Mouse (Mus musculus): Measurements from ENCODE around the gene Ppil4.

The Ppil4 gene

GRCm38 (mm10) chr10:7821981-7822380 is 29.3 kb downstream of the Ppil4 start:
- in situ Hi-C loops (cut with MboI, MseI), result no loop called here

- in situ Hi-C loops (cut with MboI, MseI), result loop anchor here in 1 of 2 experiments (25.0 kb wide), 1 partner anchor 688 kb away; the partner anchor contains the start of gene Ust
Measured at GRCm38 (mm10) chr10:7824663-7825280, 32.1 kb downstream of the Ppil4 start.

GRCm38 (mm10) chr10:7825281-7825665 is 32.6 kb downstream of the Ppil4 start:
- in situ Hi-C loops (cut with MboI, MseI), result loop anchor here in 1 of 2 experiments (25.0 kb wide), 1 partner anchor 687 kb away; the partner anchor contains the start of gene Ust

- in situ Hi-C loops (cut with MboI, MseI), result loop anchor here in 1 of 2 experiments (25.0 kb wide), 1 partner anchor 686 kb away; the partner anchor contains the start of gene Ust
Measured at GRCm38 (mm10) chr10:7826106-7826505, 33.4 kb downstream of the Ppil4 start.

GRCm38 (mm10) chr10:7832171-7832676 is 39.5 kb downstream of the Ppil4 start, which contains the start of gene Zc3h12d:
TSS of gene Zc3h12d (plus strand) at chr10:7832470.
- in situ Hi-C loops (cut with MboI, MseI), result loop anchor here (5.0 to 25.0 kb wide), 2 partner anchors 680 to 685 kb away; partner anchors contain the start of gene Ust (in 2 of the 2)

- in situ Hi-C loops (cut with MboI, MseI), result loop anchor here (5.0 to 25.0 kb wide), 2 partner anchors 679 to 684 kb away; partner anchors contain the start of gene Ust (in 2 of the 2)
Measured at GRCm38 (mm10) chr10:7833377-7834165, 40.9 kb downstream of the Ppil4 start.

GRCm38 (mm10) chr10:7834671-7835225 is 42.1 kb downstream of the Ppil4 start:
- in situ Hi-C loops (cut with MboI, MseI), result loop anchor here (5.0 to 25.0 kb wide), 2 partner anchors 678 to 683 kb away; partner anchors contain the start of gene Ust (in 2 of the 2)

GRCm38 (mm10) chr10:7836902-7837301 is 44.2 kb downstream of the Ppil4 start:
- in situ Hi-C loops (cut with MboI, MseI), result loop anchor here in 1 of 2 experiments (25.0 kb wide), 1 partner anchor 675 kb away; the partner anchor contains the start of gene Ust

- in situ Hi-C loops (cut with MboI, MseI), result loop anchor here in 1 of 2 experiments (25.0 kb wide), 1 partner anchor 675 kb away; the partner anchor contains the start of gene Ust
Measured at GRCm38 (mm10) chr10:7837446-7837845, 44.8 kb downstream of the Ppil4 start.

- in situ Hi-C loops (cut with MboI, MseI), result loop anchor here in 1 of 2 experiments (25.0 kb wide), 1 partner anchor 674 kb away; the partner anchor contains the start of gene Ust
Measured at GRCm38 (mm10) chr10:7838036-7838435, 45.3 kb downstream of the Ppil4 start.

GRCm38 (mm10) chr10:7838874-7839421 is 46.3 kb downstream of the Ppil4 start:
- in situ Hi-C loops (cut with MboI, MseI), result loop anchor here in 1 of 2 experiments (25.0 kb wide), 1 partner anchor 673 kb away; the partner anchor contains the start of gene Ust

- in situ Hi-C loops (cut with MboI, MseI), result loop anchor here in 1 of 2 experiments (25.0 kb wide), 1 partner anchor 673 kb away; the partner anchor contains the start of gene Ust
Measured at GRCm38 (mm10) chr10:7839551-7840352, 47.1 kb downstream of the Ppil4 start.

GRCm38 (mm10) chr10:7840353-7840733 is 47.7 kb downstream of the Ppil4 start:
- in situ Hi-C loops (cut with MboI, MseI), result loop anchor here in 1 of 2 experiments (25.0 kb wide), 1 partner anchor 672 kb away; the partner anchor contains the start of gene Ust

- in situ Hi-C loops (cut with MboI, MseI), result loop anchor here in 1 of 2 experiments (25.0 kb wide), 1 partner anchor 672 kb away; the partner anchor contains the start of gene Ust
Measured at GRCm38 (mm10) chr10:7840785-7841184, 48.1 kb downstream of the Ppil4 start.

- in situ Hi-C loops (cut with MboI, MseI), result loop anchor here in 1 of 2 experiments (25.0 kb wide), 1 partner anchor 671 kb away; the partner anchor contains the start of gene Ust
Measured at GRCm38 (mm10) chr10:7841571-7842080, 48.9 kb downstream of the Ppil4 start.

GRCm38 (mm10) chr10:7843181-7843580 is 50.5 kb downstream of the Ppil4 start:
- in situ Hi-C loops (cut with MboI, MseI), result loop anchor here in 1 of 2 experiments (25.0 kb wide), 1 partner anchor 669 kb away; the partner anchor contains the start of gene Ust

GRCm38 (mm10) chr10:7844161-7844560 is 51.5 kb downstream of the Ppil4 start:
- in situ Hi-C loops (cut with MboI, MseI), result loop anchor here in 1 of 2 experiments (25.0 kb wide), 1 partner anchor 668 kb away; the partner anchor contains the start of gene Ust

- in situ Hi-C loops (cut with MboI, MseI), result loop anchor here in 1 of 2 experiments (25.0 kb wide), 1 partner anchor 667 kb away; the partner anchor contains the start of gene Ust
Measured at GRCm38 (mm10) chr10:7845136-7845535, 52.4 kb downstream of the Ppil4 start.

- in situ Hi-C loops (cut with MboI, MseI), result loop anchor here in 1 of 2 experiments (25.0 kb wide), 1 partner anchor 666 kb away; the partner anchor contains the start of gene Ust
Measured at GRCm38 (mm10) chr10:7845991-7846390, 53.3 kb downstream of the Ppil4 start.

Measured in T-helper 17 cell (primary cell).